Mouse (Mus musculus): ENCODE data around the gene Parp1. TPM values are rescaled to one million over a fixed set of nuclear protein-coding genes. Genes with fewer than 3 reads are reported as not detected.

The Parp1 gene
- 47.3 and 47.9 TPM in 2 replicates for polyA plus RNA-seq (2021; fragmentation: Nextera tagmentation)
- long read RNA-seq, experiment 1, transcript Parp1-201 (23 exons, 3,873 nt) = major isoform, 51 of 97 reads
- long read RNA-seq, experiment 1, partial matches to known transcripts = 41 of 97 reads
- long read RNA-seq, experiment 1, other reads (novel, unspliced or antisense) = 5 of 97 reads
- long read RNA-seq, experiment 2, transcript Parp1-201 (23 exons, 3,873 nt) = major isoform, 385 of 440 reads
- long read RNA-seq, experiment 2, partial matches to known transcripts = 34 of 440 reads
- long read RNA-seq, experiment 2, other reads (novel, unspliced or antisense) = 19 of 440 reads

DNA sequence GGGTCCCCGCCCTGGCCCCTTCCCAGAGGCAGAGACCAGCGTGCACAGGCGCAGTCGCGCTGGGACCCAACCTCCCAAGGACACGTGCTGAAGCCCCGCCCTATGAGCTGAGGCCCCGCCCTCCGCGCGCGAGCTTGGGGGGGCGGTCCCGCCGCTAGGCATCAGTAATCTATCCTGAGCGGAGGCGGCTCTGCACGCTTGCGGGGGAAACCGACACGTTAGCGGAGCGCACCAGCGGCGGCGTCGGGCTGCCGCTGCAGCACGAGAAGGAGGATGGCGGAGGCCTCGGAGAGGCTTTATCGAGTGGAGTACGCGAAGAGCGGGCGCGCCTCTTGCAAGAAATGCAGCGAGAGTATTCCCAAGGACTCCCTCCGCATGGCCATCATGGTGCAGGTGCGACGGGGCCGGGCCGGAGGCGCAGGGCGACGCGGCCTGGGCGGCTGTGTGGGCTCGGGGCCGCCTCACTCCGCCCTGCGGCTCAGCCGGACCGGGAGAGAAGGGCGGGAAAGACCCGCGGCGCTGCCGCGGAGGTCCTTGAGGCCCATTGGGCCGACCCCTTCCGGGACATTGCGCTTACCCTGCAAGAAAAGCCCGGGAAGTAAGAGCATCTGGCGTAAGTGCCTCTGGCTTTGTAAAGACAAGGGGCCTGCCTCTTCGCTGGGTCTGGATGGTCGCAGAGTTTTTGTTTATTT is at the start of gene Parp1:
Parp1 (plus strand) TSS at position 164 of the 692 bp plus-strand sequence.

GRCm38 (mm10) chr1:180641137-180641517 is 72.4 kb downstream of the Parp1 start, which contains the start of gene Lin9:
Gene Lin9, plus strand, starts transcription at chr1:180641150.

Small RNAs within 50 kb of the gene (microRNA-seq; reads per million reads assigned to microRNA genes)
- gene Mir6904 = not detected

Other genes with a start within 250 kb of the Parp1 start
- gene Itpkb, start 238.4 kb upstream of the Parp1 start, polyA plus RNA-seq (2021; fragmentation: Nextera tagmentation) = 3.6 TPM in 2 replicates
- gene Stum, start 85.4 kb upstream of the Parp1 start, polyA plus RNA-seq (2021; fragmentation: Nextera tagmentation) = 114 and 147 TPM in 2 replicates
- gene Lin9, start 72.2 kb downstream of the Parp1 start, polyA plus RNA-seq (2021; fragmentation: Nextera tagmentation) = 1.2 and 1.6 TPM in 2 replicates
- gene Mixl1, start 128.1 kb downstream of the Parp1 start, polyA plus RNA-seq (2021; fragmentation: Nextera tagmentation) = 0.08 TPM in 1 of 2 replicates, not detected in the other
- gene Acbd3, start 157.1 kb downstream of the Parp1 start, polyA plus RNA-seq (2021; fragmentation: Nextera tagmentation) = 3.9 and 5.7 TPM in 2 replicates
- 347 and 349 TPM in 2 replicates for gene H3f3a, start 245.0 kb downstream of the Parp1 start, polyA plus RNA-seq (2021; fragmentation: Nextera tagmentation)